Mouse (Mus musculus) bone marrow macrophage, adult 2 months (primary cell): ENCODE results near the gene Trmt44.

ENCODE experiments used
- CTCF ChIP-seq: IDR thresholded peaks from 2 replicates; pipeline ENCODE4 v1.5.1; 2012; ENCODE audit warnings: low read depth, mild to moderate bottlenecking, low read length, moderate library complexity
- POLR2A ChIP-seq: IDR thresholded peaks from 2 replicates; pipeline ENCODE4 v1.6.1; 2012; ENCODE audit warnings: mild to moderate bottlenecking, low read depth, low read length, borderline replicate concordance

DNA sequence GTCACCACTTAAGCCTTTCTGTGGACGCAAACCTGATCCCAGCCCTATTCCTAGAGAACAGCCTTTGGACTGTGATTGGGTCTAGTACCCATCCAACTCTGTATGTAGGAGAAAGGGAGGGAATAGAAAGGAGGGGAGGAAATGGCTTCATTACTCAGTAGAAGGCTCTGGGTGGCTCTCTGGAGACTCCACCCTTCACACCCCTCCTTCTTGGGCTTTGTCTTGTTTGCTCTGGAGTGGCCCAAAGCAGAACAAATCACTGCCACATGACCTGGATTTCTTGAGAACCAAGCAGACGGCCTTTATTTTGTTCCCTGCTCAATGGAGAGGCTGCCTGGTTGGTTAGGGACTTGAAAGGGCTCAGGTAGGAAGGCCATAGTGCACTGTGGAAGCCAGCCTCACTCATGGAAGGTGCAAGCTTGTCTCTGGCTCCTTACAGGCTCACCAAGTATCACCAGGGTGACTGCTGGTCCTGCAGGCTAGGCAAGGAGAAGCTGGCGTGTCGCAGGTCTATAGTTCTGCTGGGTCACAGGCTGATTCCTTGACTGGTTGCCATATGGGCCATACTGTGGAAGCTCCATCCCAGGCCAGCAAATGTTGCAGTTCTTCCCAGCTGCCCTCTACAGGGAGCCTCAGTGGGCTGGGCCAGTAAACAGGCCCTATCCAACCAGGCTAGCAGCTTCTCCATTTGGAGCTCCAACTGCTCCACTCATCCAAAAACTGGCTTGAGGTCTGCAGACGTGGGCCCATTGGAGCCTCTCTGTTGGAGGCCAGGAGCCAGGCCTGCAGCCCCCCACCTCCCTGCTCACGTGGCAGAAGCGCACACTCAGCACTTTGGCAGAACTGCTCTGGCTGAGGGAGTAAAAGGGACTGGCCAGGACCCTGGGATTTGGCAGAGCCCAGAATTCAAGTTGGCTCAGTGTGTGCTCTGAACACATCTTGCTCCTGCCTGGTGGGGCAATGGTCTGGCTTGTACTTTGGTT, 22.7 kb downstream of the Trmt44 start:
- TF ChIP-seq CTCF (no peak), POLR2A (no peak)
